Mouse (Mus musculus): ENCODE data around the gene Elf1.

Gene Elf1

DNA sequence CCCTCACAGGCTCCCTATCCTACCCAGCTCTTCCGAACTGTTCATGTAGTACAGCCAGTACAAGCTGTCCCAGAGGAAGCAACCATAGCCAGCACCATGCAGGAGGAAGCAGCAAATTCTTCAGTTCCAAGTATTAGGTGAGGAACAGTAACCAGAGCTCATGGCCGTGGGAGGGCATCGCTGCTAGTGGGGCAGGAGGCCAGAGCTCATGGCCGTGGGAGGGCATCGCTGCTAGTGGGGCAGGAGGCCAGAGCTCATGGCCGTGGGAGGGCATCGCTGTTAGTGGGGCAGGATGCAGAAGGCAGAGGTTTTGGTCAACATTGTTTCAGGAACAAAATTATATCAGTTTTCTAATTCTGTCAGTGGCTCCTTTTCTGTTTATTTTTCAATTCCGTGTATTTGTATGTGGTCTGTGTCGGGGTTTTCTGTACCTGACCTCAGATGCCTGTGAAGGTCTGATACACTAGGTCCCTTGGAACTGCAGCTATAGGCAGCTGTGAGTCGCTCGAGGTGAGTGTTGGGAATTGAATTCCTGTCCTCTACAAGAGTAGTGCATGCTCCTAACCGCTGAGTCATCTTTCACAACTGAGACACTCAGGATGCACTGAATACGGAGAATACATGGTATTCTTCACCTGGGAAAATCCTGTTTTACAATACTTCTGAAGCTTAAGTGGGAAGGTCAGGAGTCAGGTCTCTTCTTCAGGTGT is 92.6 kb downstream of the Elf1 start:
- DNase-seq (ENCODE audit: low spot score), result no peak

DNA sequence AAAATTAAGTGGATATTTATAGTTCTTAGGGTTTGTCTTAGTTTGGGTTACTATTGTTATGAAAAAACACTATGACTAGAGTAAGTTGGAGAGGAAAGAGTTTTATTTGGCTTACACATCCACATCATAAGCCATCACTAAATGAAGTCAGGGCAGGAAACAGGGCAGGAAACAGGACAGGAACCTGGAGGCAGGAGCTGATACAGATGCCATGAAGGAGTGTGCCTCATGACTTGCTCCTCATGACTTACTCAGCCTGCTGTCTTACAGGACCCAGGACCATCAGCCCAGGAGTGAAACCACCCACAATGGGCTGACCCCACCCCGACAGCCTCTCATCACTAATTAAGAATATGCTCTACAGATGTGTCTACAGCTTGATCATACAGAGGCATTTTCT is 93.4 kb downstream of the Elf1 start:
- DNase-seq (ENCODE audit: low spot score), result no peak

DNA sequence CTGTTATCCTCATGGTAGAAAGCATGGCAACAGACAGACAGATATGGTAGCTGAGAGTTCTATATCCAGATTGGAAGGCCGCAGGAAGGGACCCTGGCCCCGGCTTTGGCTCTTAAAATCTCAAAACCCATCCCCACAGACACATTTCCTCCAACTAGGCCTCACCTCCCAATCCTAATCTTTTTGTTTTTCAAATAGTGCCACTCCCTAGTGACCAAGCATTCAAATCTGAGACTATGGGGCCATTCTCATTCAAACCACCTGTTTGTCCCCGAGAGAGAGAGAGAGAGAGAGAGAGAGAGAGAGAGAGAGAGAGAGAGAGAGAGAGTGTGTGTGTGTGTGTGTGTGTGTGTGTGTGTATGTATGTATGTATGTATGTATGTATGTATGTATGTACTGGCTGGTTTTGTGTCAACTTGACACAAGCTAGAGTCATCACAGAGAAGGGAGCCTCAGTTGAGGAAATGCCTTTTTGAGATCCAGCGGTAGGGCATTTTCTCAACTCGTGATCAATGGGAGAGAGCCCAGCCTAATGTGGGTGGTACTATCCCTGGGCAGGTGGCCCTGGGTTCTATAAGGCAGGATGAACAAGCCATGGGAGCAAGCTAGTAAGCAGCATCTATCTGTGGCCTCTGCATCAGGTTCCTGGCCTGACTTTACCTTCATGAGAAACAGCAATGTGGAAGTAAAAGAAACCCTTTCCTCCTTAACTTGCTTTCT is 102.7 kb downstream of the Elf1 start:
- DNase-seq (ENCODE audit: low spot score), result no peak

DNA sequence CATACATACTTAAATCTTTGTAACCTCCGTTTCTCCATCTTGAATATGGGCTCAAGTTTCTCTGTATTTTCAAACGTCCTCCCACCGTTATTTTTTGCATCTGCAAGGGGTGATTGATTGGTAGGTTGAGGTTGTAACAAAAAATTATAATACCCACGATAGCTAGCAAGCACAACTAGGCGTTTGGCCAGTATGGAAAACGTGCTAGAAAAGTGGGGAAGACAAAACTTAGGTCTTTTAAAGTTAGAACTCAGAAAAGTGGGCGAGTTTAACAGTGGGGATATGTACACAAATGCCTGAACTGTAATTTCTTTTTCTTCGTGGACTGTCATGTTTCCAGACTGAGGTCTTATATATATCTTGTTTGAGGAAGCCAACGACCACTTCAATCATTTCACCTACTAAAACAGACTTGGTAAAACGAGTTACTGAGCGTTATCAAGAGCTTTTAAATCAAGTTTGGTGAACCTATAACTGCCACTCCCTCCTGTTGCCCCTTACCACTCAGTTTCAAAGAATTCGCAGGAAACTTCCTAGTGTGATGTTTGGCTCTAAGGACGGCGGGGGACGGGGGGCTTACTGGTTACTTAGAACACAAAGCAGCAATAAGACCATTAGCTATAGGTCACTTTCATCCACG is 105.6 kb downstream of the Elf1 start:
- DNase-seq (ENCODE audit: low spot score), result no peak

DNA sequence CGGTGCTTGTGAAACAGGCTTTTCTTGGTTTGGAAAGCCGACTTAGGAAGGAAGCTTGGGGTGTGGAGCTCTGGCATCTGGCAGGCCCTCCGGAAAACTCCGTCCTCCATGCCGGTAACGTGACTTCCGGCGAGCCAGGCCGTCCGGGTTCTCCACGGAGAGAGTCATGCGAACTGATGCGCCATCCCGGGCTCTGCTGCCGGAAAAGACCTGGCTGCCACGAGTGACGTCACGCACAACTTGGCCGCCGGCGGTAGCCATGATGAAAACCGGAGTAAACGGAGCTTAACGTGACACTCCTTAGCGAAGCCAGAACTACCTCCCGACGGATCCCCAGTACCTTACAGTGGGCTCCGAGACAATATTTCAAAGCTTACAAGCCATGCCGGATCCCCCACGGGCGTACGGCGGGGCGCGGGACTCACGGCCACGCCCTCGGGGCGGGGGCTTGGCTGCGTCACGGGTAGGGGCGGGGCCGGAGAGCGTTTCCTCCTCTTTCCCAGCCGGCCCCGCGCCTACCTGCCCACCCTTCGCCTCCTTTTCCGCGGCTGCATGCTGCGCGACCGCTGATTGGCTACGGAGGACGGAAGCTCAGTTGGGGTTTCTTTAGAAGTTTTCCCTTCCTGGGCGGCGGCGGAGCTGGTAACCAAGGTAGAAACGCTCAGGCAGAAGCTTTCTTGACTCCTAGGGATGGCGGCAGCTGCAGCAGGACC is 106.3 kb downstream of the Elf1 start, which contains the start of gene Sugt1:
Gene Sugt1 (plus strand): TSS at position 553 of the 713 bp plus-strand sequence.
- peak; percentile 98 for DNase-seq (ENCODE audit: low spot score)

DNA sequence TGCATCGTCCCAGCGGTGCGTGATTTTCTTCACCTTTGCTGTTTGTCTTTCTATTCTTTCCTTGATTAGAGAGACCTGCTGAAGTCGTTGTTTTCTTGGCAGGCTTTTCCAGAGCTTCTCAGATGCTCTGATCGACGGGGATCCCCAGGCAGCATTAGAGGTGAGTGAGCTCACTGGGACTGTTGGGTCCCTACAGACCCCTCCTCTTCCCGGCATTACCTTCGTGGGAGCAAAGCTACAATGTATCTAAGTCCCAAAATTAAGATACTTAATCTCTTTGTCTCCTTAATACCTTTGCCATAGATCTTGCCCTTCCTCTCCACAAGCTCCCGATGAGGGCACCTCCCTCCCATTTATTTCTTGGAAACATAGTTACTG is 106.8 kb downstream of the Elf1 start:
- no peak for DNase-seq (ENCODE audit: low spot score)

DNA sequence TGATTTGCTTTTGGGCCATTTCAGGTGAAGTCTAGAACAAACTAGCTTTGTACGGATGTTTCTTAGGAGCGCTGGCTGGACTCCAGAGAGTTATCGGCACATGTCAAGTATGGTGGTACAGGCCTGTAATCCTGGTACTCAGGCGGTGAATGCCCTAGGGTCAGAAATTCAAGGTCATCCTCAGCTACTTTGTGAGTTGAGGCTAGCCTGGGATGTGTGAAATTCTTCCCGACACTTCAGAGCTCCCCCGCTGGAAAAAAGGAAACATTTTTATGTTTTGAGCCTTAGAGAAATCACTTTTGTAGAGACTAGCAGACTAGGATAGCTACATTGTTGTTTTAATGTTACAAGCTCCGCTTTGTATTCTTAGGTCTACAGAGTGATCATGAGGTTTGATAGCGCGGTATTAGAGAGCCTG is 107.5 kb downstream of the Elf1 start:
- no peak for DNase-seq (ENCODE audit: low spot score)

DNA sequence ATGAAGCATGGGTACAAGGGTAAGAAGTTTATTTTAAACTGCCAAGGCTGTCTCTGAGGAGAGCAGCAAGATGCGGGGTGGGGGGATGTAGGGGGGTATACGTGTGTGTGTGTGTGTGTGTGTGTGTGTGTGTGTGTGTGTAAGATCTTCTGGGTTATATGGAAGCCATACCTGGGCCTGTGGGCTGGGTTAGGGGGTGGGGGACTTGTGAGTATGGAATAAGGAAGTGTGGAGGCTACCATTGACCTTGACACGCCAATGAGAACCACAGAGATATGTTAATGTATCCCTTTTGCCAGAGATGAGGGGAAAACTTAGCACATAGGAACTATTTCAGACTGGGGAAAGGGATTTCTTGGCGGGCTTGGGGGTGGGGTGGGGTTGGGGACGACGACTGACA is 108.4 kb downstream of the Elf1 start:
- DNase-seq (ENCODE audit: low spot score), result no peak

DNA sequence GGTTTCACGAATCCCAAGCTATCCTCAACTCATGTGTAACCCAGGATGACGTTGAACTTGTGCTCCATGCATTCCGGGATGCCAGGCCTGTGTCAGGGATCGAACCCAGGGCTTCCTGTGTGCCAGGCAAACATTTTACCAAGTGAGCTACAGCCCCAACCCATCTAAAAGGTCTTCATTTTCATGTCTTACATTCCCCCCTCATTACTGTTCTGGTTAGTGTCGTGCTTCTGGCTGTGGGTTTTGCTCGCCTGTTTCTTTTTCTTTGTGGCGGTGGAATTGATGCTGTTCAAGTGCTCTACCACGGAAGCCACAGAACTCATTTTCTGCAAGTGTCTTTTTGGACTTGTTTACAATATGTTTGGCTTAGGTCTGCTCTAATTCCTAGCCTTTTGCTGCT is 109.9 kb downstream of the Elf1 start:
- DNase-seq (ENCODE audit: low spot score), result peak; percentile 76

DNA sequence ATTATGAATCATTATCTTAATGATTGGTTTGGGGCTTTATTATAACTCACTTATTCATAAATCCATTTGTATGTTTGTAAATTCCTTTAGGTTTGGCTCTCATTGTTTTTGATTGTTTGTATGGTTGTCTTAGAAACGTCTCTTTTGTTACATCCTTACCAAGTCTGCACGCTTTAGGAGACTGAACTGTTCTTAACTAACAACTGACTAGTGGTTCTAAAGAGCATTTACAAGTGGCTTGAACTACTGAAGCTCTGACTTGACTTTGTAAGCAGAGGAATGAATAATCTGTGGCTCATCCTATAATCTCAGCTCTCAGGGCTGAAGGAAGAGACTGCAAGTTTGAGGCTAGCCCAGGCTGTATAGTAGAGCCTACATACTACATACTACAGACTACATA is 110.6 kb downstream of the Elf1 start:
- no peak for DNase-seq (ENCODE audit: low spot score)

DNA sequence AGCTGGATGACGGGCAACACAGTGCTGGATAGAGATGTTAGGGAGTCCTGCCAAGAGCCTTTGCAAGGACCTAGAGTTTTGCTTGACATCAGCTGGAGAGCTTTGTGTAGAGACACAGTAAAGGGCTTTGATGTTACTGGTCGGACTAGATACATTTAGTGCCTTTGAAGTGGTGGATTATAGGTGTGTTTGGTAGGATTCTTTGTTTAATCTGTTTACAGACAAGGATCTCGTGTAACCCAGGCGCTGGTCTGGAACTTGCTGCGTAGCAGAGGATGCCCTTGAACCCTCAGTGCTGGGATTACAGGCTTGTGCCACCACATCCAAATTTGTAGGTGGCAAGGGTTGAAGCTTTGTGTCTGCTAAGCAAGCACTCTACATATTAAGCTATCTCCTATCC is 113.1 kb downstream of the Elf1 start:
- DNase-seq (ENCODE audit: low spot score), result peak; percentile 2

DNA sequence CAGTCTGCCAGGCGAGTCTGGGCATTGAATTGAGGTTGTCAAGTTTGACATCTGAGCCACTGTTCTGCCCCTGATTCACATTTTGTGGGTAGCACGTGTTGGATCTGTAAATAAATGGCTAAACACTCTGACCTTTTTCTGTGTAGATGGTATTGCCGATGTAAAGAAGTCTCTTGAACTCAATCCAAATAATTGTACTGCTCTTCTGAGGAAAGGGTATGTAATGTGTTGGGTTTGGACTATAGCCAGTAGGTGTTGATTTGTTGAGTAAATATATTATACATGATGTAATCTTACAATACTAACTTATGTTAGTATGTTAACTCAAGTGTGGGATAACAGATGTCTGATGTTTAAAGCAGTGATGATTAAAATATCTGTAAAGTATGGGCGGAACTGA is 115.6 kb downstream of the Elf1 start:
- DNase-seq (ENCODE audit: low spot score), result no peak

DNA sequence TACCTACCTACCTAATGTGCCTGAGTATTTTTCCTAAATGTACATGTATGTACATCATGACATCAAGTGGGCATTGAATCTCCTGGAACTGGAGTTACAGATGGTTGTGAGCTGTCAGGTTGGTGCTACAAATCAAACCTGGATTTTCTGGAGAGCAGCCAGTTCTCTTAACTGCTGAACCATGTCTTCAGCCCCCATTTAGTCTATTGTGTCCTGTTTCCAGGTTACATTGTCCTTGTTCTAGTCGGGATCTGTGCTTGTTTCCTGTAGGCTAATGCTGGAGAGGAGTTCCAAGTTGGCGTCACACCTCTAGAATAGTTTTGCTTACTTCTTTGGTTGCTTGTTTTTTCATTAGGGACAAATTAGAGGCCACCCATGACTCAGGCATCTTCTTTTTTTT is 124.9 kb downstream of the Elf1 start:
- no peak for DNase-seq (ENCODE audit: low spot score)

DNA sequence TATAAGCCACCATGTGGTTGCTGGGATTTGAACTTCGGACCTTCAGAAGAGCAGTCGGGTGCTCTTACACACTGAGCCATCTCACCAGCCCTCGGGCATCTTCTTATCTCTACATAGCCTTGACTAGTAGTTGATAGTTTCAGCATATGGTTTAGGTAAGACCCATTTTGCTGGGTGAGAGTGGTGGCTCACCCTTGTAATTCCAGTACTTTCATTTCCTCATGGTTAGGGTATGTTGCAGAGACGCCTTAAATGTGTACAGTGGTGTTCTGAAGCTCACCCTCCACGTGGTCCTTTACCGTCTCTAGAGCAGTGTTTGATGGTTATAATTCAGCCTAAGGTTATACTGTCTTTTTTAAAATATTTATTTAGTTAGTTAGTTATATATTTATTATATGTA is 125.4 kb downstream of the Elf1 start:
- DNase-seq (ENCODE audit: low spot score), result no peak

DNA sequence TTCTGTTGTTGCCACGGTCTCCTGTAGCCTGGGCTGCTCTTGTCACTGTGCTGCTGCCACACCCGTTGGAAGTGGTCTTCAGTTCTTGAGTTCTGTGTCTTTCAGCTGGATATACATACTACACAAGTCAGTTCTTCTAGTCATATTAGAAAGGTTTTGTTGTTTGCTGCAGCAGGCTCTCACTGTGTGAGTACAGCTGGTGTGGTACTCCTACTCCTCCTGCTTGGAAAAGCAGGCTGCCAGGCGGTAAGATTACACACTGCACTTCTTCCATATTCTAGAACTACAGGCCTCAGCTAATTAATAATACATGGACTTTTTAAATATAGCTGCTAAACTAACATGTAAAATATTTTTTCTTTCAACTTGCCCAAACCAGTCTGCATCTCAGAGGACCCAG is 125.9 kb downstream of the Elf1 start:
- DNase-seq (ENCODE audit: low spot score), result no peak

DNA sequence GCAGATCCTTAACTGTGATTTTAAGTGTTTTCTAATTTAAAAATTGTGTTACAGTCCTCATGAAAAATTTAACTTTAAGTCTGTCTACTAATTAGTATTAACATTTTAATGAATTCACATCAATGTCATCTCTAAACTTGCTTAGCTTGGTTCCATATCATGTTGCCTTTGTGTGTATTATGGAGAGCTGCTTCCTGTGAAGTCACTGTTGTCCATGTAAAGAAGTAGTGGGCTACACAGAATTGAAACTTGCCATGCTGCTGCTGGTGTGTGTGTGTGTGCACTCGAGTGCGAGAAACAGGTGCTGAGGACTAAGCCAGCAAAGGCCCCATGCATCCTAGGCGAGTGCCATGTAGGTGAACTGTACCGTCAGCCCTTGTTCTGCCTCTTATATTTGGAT is 126.4 kb downstream of the Elf1 start:
- no peak for DNase-seq (ENCODE audit: low spot score)

DNA sequence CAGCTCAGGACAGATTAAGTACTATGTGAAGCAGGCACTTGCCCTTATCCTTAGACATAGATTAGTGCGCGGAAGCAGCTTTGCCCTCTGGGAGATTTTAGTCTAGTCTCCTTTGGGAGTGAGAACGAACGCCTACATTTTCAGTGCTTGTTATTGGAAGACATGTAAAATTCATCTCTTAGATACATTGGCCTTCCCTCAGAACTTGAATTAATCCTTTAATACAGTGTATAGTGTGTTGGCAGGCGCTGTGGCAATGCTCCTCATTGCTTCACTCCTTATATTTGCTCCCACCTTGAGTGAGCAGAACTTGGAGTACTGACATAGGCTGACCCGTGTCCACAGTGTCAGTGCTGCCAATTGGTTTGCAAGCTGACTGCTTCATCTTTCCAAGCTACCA is 127.3 kb downstream of the Elf1 start:
- no peak for DNase-seq (ENCODE audit: low spot score)

DNA sequence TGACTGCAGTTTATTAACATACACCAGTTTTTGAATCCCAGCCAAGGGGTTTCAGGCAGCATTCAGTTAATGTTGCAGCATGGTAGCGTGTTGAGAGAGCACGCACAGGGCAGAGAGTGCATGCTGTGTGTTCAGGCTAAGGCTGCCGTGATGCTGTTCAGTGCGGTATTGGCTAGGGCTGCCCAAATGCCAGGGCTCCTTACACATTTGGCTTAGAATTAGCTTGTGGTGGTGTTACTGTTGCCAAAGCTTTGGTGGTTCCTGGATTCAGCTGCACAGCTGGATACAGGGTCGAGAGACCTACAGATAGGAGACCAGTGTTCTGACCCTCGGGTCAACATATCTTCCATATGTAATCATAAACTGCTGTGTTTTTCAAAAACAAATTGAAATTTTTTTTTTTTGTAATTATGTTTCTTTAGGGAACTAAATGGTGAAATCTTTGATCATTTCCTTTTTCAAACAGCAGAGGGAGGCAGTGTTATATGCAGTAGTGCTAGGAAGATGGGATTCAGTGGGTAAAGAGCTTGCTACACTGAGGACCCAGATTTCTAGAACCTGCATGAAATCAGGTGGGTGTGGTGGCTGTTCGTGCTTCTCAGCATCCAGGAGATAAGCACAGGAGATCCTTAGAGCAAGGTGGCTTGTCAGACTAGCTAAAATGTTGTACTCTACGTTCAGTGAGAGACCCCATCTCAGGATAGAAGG is 136.3 kb downstream of the Elf1 start:
- DNase-seq (ENCODE audit: low spot score), result no peak

DNA sequence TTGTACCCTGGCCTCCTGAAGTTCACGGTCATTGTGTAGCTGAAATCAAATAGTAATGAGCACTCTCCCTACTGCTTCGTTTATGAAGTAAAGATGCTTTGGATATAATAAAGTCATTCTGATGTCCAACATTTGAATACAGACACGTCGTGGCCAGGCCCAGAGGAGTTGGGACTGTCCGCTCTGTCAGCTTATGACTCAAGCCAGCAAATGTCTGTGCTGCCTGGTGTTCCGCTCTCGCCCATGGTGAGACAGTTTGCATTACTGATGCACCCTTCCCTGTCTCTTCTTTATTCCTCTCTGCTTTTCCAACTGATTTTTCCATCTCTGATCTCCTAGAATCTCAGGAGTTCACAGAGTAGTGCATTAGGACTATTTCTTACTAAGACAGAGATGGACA is 138.8 kb downstream of the Elf1 start:
- DNase-seq (ENCODE audit: low spot score), result no peak

DNA sequence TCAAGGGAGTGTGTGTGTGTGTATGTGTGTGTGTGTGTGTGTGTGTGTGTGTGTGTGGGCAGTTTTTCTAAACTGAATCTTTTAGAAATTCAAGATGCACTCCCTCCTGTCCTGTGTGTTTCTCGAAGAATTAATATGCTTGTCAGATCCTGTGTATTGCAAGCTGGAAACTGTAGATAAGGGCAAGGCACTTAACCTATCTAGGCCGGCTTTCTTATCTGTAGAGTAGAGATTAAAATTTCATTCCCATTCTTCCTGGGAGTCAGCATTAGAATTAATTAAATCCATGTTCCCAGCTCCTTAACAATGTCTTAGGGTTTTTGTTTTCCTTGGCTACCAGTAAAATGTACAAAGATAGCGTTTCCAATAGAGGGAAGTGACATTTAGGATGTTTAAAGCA is 140.1 kb downstream of the Elf1 start:
- no peak for DNase-seq (ENCODE audit: low spot score)
